Mouse (Mus musculus): Measurements from ENCODE around the gene Grip1.
"Not testable (repeated sequence)": the region's sequence is repeated elsewhere in the genome, so short reads cannot be mapped to it uniquely, and the experiment has no call there.

Gene Grip1

GRCm38 (mm10) chr10:120061238-120062130 is 607.9 kb downstream of the Grip1 start:
- no peak for DNase-seq (ENCODE audit: low spot score in 2 of 2)

- DNase-seq (ENCODE audit: low spot score in 2 of 2), result peak; percentile 22 to 28
Observed at GRCm38 (mm10) chr10:120064424-120064823, 610.8 kb downstream of the Grip1 start.

GRCm38 (mm10) chr10:120066319-120066718 is 612.7 kb downstream of the Grip1 start:
- no peak for DNase-seq (ENCODE audit: low spot score in 2 of 2)

GRCm38 (mm10) chr10:120077850-120078249 is 624.2 kb downstream of the Grip1 start:
- DNase-seq (ENCODE audit: low spot score in 2 of 2), result no peak

GRCm38 (mm10) chr10:120092548-120092947 is 638.9 kb downstream of the Grip1 start:
- no peak for DNase-seq (ENCODE audit: low spot score in 2 of 2)

- DNase-seq (ENCODE audit: low spot score in 2 of 2), result no peak
Observed at GRCm38 (mm10) chr10:120095136-120095535, 641.5 kb downstream of the Grip1 start.

- DNase-seq (ENCODE audit: low spot score in 2 of 2), result no peak
Observed at GRCm38 (mm10) chr10:120095716-120096115, 642.1 kb downstream of the Grip1 start.

GRCm38 (mm10) chr10:120097564-120097963 is 643.9 kb downstream of the Grip1 start:
- DNase-seq (ENCODE audit: low spot score in 2 of 2), result no peak

- DNase-seq (ENCODE audit: low spot score in 2 of 2), result no peak
Observed at GRCm38 (mm10) chr10:120100806-120101205, 647.2 kb downstream of the Grip1 start.

- DNase-seq (ENCODE audit: low spot score in 2 of 2), result no peak
Observed at GRCm38 (mm10) chr10:120111691-120112319, 658.2 kb downstream of the Grip1 start.

GRCm38 (mm10) chr10:120112507-120113396 is 659.1 kb downstream of the Grip1 start, which contains the start of gene Helb:
Gene Helb (minus strand): TSS chr10:120112987.
- DNase-seq (ENCODE audit: low spot score in 2 of 2), result peak; percentile 91 to 92

- DNase-seq (ENCODE audit: low spot score in 2 of 2), result not testable (repeated sequence)
Observed at GRCm38 (mm10) chr10:120113482-120113881, 659.9 kb downstream of the Grip1 start.

GRCm38 (mm10) chr10:120113980-120114379 is 660.4 kb downstream of the Grip1 start:
- DNase-seq (ENCODE audit: low spot score in 2 of 2), result no peak

GRCm38 (mm10) chr10:120114493-120114892 is 660.9 kb downstream of the Grip1 start:
- no peak for DNase-seq (ENCODE audit: low spot score in 2 of 2)

- no peak for DNase-seq (ENCODE audit: low spot score in 2 of 2)
Observed at GRCm38 (mm10) chr10:120115249-120115648, 661.6 kb downstream of the Grip1 start.

- no peak for DNase-seq (ENCODE audit: low spot score in 2 of 2)
Observed at GRCm38 (mm10) chr10:120123721-120124120, 670.1 kb downstream of the Grip1 start.

- DNase-seq (ENCODE audit: low spot score in 2 of 2), result peak; percentile 80 to 82
Observed at GRCm38 (mm10) chr10:120124801-120125464, 671.3 kb downstream of the Grip1 start.

GRCm38 (mm10) chr10:120125465-120125857 is 671.8 kb downstream of the Grip1 start:
- no peak for DNase-seq (ENCODE audit: low spot score in 2 of 2)

GRCm38 (mm10) chr10:120128601-120129277 is 675.1 kb downstream of the Grip1 start:
- DNase-seq (ENCODE audit: low spot score in 2 of 2), result no peak

- peak; percentile 43 to 46 for DNase-seq (ENCODE audit: low spot score in 2 of 2)
Observed at GRCm38 (mm10) chr10:120130621-120131020, 677.0 kb downstream of the Grip1 start.

- DNase-seq (ENCODE audit: low spot score in 2 of 2), result no peak
Observed at GRCm38 (mm10) chr10:120133697-120134096, 680.1 kb downstream of the Grip1 start.
